Mouse (Mus musculus) activated CD4-positive, CD25-positive, alpha-beta regulatory T cell (primary cell): ENCODE data around the gene Hrh2. TPM values are rescaled to one million over a fixed set of nuclear protein-coding genes. Genes with fewer than 3 reads are reported as not detected.

Experiments used
- polyA plus RNA-seq, 2 experiments: library from polyadenylated mRNA; unstranded; fragments of 100-300 nt; shearing (Covaris generic); gene quantifications; one replicate each; pipeline ENCODE4 v1.2.1; 2017

The Hrh2 gene
- 10 to 100 TPM in 1 of 2 experiments, 1 to 10 TPM in 1; 9.3 to 14.6 TPM for polyA plus RNA-seq

GRCm38 (mm10) chr13:54192021-54192481 lies at the start of gene Hrh2:
Gene Hrh2 (plus strand): TSS chr13:54192129.

Other genes starting within 250 kb of the Hrh2 start
- under 1 TPM in 1 of 2 experiments, not detected in 1; 0.97 TPM for gene Drd1, start 136.4 kb upstream of the Hrh2 start, polyA plus RNA-seq
- gene Sfxn1, start 120.3 kb upstream of the Hrh2 start, polyA plus RNA-seq = 10 to 100 TPM; 59.5 to 65.1 TPM
- gene Cplx2, start 179.2 kb downstream of the Hrh2 start, polyA plus RNA-seq = under 1 TPM in 1 of 2 experiments, not detected in 1; 0.05 TPM